Mouse (Mus musculus) thymus, adult 2 months (tissue): Measurements from ENCODE around the gene Oaz3. TPM values are rescaled to one million over a fixed set of nuclear protein-coding genes. Genes with fewer than 3 reads are reported as not detected.

Experiments
- DNase-seq: peaks from one replicate; pipeline ENCODE4 v3.0.0; 2021
- H3K27ac ChIP-seq: fragments of 200-500 bp; 2 replicates; pipeline ENCODE4 v1.5.1; 2012; ENCODE audit warnings: low read length, control low read depth; ENCODE audit not compliant: control insufficient read depth, insufficient read depth
- H3K27me3 ChIP-seq: fragments of 200-500 bp; 2 replicates; pipeline ENCODE4 v1.6.1; 2012; ENCODE audit warnings: mild to moderate bottlenecking, low read length, moderate library complexity, mixed read lengths; ENCODE audit not compliant: control insufficient read depth, insufficient read depth
- H3K36me3 ChIP-seq: fragments of 200-500 bp; 2 replicates; pipeline ENCODE4 v1.6.1; 2012; ENCODE audit warnings: mild to moderate bottlenecking, low read length, moderate library complexity; ENCODE audit not compliant: control insufficient read depth, insufficient read depth
- H3K4me1 ChIP-seq: fragments of 200-500 bp; replicated peaks from 2 replicates; pipeline ENCODE4 v1.6.1; 2012; ENCODE audit warnings: low read length; ENCODE audit not compliant: control insufficient read depth, insufficient read depth
- H3K4me3 ChIP-seq: fragments of 200-500 bp; 2 replicates; pipeline ENCODE4 v1.5.1; 2012; ENCODE audit warnings: mild to moderate bottlenecking, low read length, control low read depth, moderate library complexity; ENCODE audit not compliant: control insufficient read depth, insufficient read depth
- CTCF ChIP-seq: fragments of 200-500 bp; IDR thresholded peaks from 2 replicates; pipeline ENCODE4 v1.5.1; 2012; ENCODE audit warnings: mild to moderate bottlenecking, control low read depth, low read length, moderate library complexity, borderline replicate concordance; ENCODE audit not compliant: control insufficient read depth, poor library complexity, insufficient read depth; ENCODE audit errors: extremely low read depth
- POLR2A ChIP-seq: fragments of 200-500 bp; IDR thresholded peaks from 2 replicates; pipeline ENCODE4 v1.6.1; 2012; ENCODE audit warnings: mild to moderate bottlenecking, low read length, control low read depth, moderate library complexity; ENCODE audit not compliant: control insufficient read depth, poor library complexity, insufficient read depth; ENCODE audit errors: extremely low read depth
- WGBS: fragments of 180-500 bp; shearing (Covaris S2); methylation state at CpG from one replicate; pipeline ENCODE4 v1.1.7; 2018; 5-methylcytosine and 5-hydroxymethylcytosine counted together
- polyA plus RNA-seq: library from polyadenylated mRNA; depleted of rRNA; stranded (reverse); fragments of >200 nt; gene quantifications from 2 replicates; pipeline ENCODE4 v1.2.3, GENCODE M21; 2012; rRNA removed

Gene Oaz3
- polyA plus RNA-seq, result 0.43 and 0.71 TPM in 2 replicates

- DNase-seq, result no peak
- no peaks in the 10 kb centered on the region for H3K27me3 ChIP-seq
- H3K36me3 ChIP-seq, result peaks cover 40% of the 10 kb centered on the region
- peaks cover 5% of the 10 kb centered on the region for H3K4me1 ChIP-seq
- no peak for TF ChIP-seq POLR2A
- H3K4me3 ChIP-seq, result peak within 1 kb of the TSS; percentile 60
- under 1% methylated on average over 24 of the region's 24 CpGs for WGBS
- no peak within 1 kb of the TSS for H3K27ac ChIP-seq
Measured at GRCm38 (mm10) chr3:94443597-94443964, at the start of gene Oaz3. Gene Oaz3, minus strand, starts transcription at chr3:94443915.

- Histone ChIP-seq H3K4me3 (no peak overlapping the region), H3K36me3 (no peaks in the 10 kb centered on the region), H3K4me1 (no peaks in the 10 kb centered on the region), H3K27ac (no peak overlapping the region), H3K27me3 (no peaks in the 10 kb centered on the region)
- no peak for DNase-seq
- TF ChIP-seq CTCF (no peak), POLR2A (no peak)
- WGBS, result 75% methylated on average over 6 of the region's 6 CpGs
Measured at GRCm38 (mm10) chr3:94487581-94487980, 43.9 kb upstream of the Oaz3 start.

- Histone ChIP-seq H3K4me1 (no peaks in the 10 kb centered on the region), H3K36me3 (no peaks in the 10 kb centered on the region), H3K4me3 (no peak overlapping the region), H3K27ac (no peak overlapping the region), H3K27me3 (no peaks in the 10 kb centered on the region)
- 92% methylated on average over 7 of the region's 7 CpGs for WGBS
- TF ChIP-seq POLR2A (no peak), CTCF (no peak)
- no peak for DNase-seq
Measured at GRCm38 (mm10) chr3:94485922-94486321, 42.2 kb upstream of the Oaz3 start.

- 60% methylated on average over 20 of the region's 20 CpGs for WGBS
- peaks cover 6% of the 10 kb centered on the region; the same call in 1 of the 2 replicates for H3K27me3 ChIP-seq
- no peak for DNase-seq
- H3K4me3 ChIP-seq, result no peak overlapping the region
- TF ChIP-seq CTCF (no peak), POLR2A (no peak)
- no peaks in the 10 kb centered on the region for H3K4me1 ChIP-seq
- no peak overlapping the region for H3K27ac ChIP-seq
- no peaks in the 10 kb centered on the region for H3K36me3 ChIP-seq
Measured at GRCm38 (mm10) chr3:94483790-94484439, 40.2 kb upstream of the Oaz3 start.

- DNase-seq, result no peak
- Histone ChIP-seq H3K27me3 (peaks cover 11% of the 10 kb centered on the region; the same call in 1 of the 2 replicates), H3K36me3 (no peaks in the 10 kb centered on the region), H3K4me1 (no peaks in the 10 kb centered on the region), H3K27ac (no peak overlapping the region), H3K4me3 (no peak overlapping the region)
- WGBS, result 90% methylated on average over 17 of the region's 17 CpGs
- no peak for TF ChIP-seq POLR2A
Measured at GRCm38 (mm10) chr3:94482764-94483385, 39.2 kb upstream of the Oaz3 start.

- TF ChIP-seq POLR2A (no peak), CTCF (no peak)
- no peak for DNase-seq
- WGBS, result 77% methylated on average over 4 of the region's 4 CpGs
- Histone ChIP-seq H3K4me1 (no peaks in the 10 kb centered on the region), H3K36me3 (no peaks in the 10 kb centered on the region), H3K4me3 (no peak overlapping the region), H3K27ac (no peak overlapping the region), H3K27me3 (peaks cover 11% of the 10 kb centered on the region; the same call in 1 of the 2 replicates)
Measured at GRCm38 (mm10) chr3:94481429-94481828, 37.7 kb upstream of the Oaz3 start.
